Mouse (Mus musculus): ENCODE data around the gene Tapbpl. TPM values are rescaled to one million over a fixed set of nuclear protein-coding genes. Genes with fewer than 3 reads are reported as not detected.
"Not testable (repeated sequence)": the region's sequence is repeated elsewhere in the genome, so short reads cannot be mapped to it uniquely, and the experiment has no call there.

Tapbpl gene
- polyA plus RNA-seq (2015; fragmentation: Nextera tagmentation; extraction: Ambion mirVana): 3.9 and 8.2 TPM in 2 replicates

DNA sequence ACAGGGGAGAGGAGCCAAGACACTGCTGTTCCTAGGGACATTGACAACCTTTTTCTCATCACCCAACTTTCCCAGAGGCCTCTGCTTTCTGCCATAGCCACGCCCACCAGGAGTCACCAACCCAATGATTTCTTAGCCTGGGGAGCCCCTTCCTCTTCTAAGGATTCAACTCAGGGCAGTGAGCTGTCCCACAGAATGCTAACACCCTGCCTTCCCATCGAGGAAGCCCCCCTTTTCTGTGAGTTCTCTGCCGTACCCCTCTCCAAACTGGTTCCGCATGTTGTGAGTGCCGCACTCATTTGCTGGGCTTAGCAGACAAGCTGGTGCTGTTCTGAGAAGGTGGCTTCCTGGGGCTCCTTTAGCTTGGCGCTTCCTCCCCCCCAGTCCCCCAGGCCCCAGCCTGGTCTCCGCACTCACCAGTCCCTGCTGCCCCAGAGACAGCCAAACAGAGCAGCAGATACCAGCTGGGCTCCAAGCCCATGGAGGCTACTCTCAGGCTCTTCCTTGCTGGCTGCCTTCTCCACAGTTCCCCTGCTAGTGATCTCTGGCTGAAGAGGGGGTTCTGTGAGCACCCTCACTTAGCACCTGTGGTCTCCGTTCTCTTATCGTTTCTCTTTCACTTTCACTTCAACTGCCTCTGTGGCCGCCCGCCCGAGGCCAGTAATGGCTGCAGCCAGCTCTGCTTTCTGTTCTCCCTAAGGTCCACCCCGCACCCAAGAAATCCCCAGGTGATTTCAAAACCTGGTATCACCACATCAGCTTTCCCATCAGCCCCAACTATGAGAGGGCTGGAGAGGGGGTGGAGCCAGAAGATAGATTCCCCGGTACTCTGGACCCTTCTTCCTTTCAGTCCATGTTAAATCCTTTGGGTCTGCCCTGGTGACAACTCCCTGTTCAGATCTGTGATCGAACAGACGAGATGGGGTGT is at the start of gene Tapbpl:
TSS of gene Tapbpl (minus strand) at position 744 of the 928 bp plus-strand sequence.
- ATAC-seq (replicated peaks; ENCODE audit: insufficient number of reproducible peaks, insufficient read depth, low FRiP score, low read depth): peak; percentile 62
- under 1% methylated on average over 16 of the region's 16 CpGs for WGBS
- Histone ChIP-seq H3K36me3 (no peaks in the 10 kb centered on the region), H3K4me1 (replicated peaks) (peaks cover 34% of the 10 kb centered on the region), H3K9me3 (replicated peaks) (no peaks in the 10 kb centered on the region), H3K9ac (peak within 1 kb of the TSS; percentile 85), H3K4me2 (peak within 1 kb of the TSS; percentile 95), H3K4me3 (peak within 1 kb of the TSS; percentile 70), H3K27me3 (no peaks in the 10 kb centered on the region), H3K27ac (peak within 1 kb of the TSS; percentile 89)

DNA sequence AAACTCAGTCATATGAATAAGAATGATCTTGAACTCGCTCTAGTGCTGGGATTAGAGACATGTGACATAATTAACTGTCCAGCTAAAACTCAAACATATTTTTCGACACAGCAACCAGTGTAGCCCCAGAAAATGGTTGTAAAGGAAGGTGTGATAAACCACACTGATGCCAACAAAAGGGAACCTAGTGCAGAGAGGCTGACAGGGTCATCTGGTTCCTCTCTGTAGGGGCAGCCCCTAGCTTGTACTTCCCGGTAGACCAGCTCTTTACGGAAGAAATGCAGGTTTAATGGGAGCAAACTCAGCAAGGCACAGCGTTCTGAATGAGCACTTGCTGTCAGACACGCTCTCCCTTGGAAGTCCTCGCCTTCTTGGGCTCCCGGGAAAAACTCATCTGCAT is 48.1 kb upstream of the Tapbpl start:
- no peaks in the 10 kb centered on the region for H3K27me3 ChIP-seq
- H3K4me1 ChIP-seq (replicated peaks): no peaks in the 10 kb centered on the region
- no peaks in the 10 kb centered on the region for H3K9me3 ChIP-seq (replicated peaks)
- no peak overlapping the region for H3K4me2 ChIP-seq
- H3K4me3 ChIP-seq: no peak overlapping the region
- 50% methylated on average over 8 of the region's 8 CpGs for WGBS
- H3K36me3 ChIP-seq: no peaks in the 10 kb centered on the region
- no peak overlapping the region for H3K27ac ChIP-seq
- no peak overlapping the region for H3K9ac ChIP-seq
- ATAC-seq (replicated peaks; ENCODE audit: insufficient number of reproducible peaks, insufficient read depth, low FRiP score, low read depth): no peak

DNA sequence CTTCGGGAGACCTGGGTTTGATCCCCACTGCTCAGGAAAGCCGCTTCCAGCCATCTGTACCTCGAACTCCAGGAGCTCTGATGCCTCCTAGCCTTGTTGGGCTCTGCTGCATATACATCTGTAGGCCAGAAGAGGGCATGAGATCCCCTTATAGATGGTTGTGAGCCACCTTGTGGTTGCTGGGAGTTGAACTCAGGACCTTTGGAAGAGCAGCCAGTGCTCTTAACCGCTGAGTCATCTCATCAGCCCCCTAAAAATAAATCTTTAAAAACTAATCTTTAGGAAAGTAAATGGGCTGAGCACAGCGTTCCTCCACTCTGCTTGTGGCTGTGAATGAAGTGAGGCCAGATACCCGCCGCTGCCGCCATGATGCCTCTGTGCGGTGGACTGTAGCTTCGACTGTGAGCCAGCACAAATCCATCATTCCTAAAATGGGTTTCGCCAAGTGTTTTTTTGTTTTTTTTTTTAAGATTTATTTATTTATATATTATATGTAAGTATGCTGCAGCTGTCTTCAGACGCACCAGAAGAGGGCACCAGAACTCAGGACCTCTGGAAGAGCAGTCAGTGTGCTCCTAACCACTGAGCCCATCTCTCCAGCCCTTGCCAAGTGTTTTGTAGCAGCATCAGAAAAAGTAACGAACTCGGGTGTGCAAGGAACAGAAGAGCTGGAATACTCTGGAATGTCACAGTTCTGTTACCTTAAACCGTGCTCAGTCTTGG is 43.3 kb upstream of the Tapbpl start:
- no peak for ATAC-seq (replicated peaks; ENCODE audit: insufficient number of reproducible peaks, insufficient read depth, low FRiP score, low read depth)

DNA sequence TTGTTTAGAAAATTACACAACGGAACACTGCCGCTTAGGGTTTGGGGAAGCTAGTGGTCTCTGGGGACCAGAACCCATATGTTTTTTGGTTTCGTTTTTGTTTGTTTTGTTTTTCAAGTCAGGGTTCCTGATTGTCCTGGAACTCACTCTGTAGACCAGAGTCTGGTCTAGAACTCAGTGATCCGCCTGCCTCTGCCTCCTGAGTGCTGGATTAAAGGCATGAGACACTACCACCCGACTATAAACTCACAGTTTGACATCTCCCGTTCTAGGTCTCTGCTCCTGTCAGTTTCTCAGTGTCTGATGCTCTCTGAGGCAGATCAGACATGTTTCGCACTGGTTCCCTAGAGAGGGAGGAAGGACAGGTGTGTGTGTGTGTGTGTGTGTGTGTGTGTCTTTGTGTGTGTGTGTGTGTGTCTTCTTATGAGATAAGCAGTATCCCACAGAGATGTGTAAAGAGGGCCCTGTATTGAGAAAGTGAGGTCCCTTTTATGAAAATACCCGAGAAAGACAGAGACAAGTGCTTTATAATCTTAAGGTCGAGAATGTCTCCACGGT is 40.6 kb upstream of the Tapbpl start:
- Histone ChIP-seq H3K36me3 (no peaks in the 10 kb centered on the region), H3K4me1 (replicated peaks) (peaks cover 7% of the 10 kb centered on the region), H3K9me3 (replicated peaks) (no peaks in the 10 kb centered on the region), H3K27ac (no peak overlapping the region), H3K27me3 (no peaks in the 10 kb centered on the region), H3K4me2 (no peak overlapping the region), H3K9ac (no peak overlapping the region), H3K4me3 (no peak overlapping the region)
- 71% methylated on average over 10 of the region's 10 CpGs for WGBS
- ATAC-seq (replicated peaks; ENCODE audit: insufficient number of reproducible peaks, insufficient read depth, low FRiP score, low read depth): no peak

More for the DNA sequence above, 43.3 kb upstream of the Tapbpl start:
- H3K9me3 ChIP-seq (replicated peaks): no peaks in the 10 kb centered on the region
- H3K27me3 ChIP-seq: no peaks in the 10 kb centered on the region
- no peak overlapping the region for H3K27ac ChIP-seq
- peaks cover 7% of the 10 kb centered on the region for H3K4me1 ChIP-seq (replicated peaks)
- no peak overlapping the region for H3K9ac ChIP-seq
- no peak overlapping the region for H3K4me3 ChIP-seq
- H3K4me2 ChIP-seq: no peak overlapping the region
- no peaks in the 10 kb centered on the region for H3K36me3 ChIP-seq
- 54% methylated on average over 15 of the region's 15 CpGs for WGBS

DNA sequence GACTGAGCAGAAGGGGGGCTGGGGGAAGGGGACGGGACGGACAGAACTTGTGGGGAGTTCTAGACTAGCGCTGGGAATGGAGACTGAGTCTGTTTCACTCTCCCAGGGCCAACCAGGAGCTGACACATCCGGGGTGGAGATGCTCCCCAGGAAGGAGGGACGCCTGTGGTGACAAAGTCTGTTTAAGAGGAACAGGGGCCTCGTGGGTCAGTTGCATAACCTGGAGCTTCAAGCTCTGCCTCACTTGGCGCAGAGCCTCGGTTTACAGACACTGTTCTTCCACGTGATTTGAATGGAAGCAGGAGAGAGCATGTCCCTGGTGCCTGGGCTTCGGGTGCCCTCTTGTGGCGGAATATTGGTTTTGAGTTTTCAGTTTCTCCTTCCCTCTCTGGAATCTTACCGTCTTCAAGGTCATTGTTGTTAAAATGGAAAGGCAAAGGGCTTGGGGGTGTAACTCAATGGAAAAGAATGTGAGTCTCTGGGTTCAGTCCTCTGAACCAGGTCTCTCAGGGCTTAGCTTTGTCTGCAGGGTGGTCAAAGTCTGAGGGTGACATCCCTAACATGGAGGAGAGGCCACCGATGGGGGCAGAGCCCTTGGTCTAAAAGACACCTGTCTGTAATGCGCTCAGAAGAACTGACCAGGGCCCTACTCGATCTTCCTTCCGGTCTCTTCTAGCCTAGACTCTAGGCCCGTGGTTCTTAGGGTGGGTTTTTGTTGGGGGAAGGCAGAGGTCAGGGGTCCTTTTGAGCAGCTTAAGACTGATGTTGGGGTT is 40.0 kb upstream of the Tapbpl start:
- H3K4me3 ChIP-seq: 0 out of 2 replicates have a peak overlapping the region, but pooled peaks have one; percentile 14

DNA sequence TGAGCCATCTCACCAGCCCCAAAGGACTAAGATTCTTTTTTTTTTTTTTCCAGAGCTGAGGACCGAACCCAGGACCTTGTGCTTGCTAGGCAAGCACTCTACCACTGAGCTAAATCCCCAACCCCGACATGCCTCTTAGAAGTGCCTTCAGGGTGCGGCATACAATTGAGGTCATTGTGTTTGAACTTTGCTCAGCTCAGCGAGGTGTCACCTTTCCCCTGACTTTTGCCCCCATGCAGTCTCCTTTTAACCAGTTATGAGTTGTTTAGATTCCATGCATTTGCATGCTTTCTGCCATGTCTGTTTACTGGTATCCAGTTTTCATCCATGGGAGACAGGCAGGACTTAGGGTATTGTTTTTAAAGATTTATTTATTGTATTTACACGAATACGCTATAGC is 37.1 kb upstream of the Tapbpl start:
- H3K4me2 ChIP-seq: no peak overlapping the region
- WGBS: 49% methylated on average over 6 of the region's 6 CpGs
- H3K9ac ChIP-seq: no peak overlapping the region
- no peaks in the 10 kb centered on the region for H3K9me3 ChIP-seq (replicated peaks)
- H3K27ac ChIP-seq: no peak overlapping the region
- no peak overlapping the region for H3K4me3 ChIP-seq
- no peaks in the 10 kb centered on the region for H3K36me3 ChIP-seq
- H3K4me1 ChIP-seq (replicated peaks): peaks cover 7% of the 10 kb centered on the region
- no peaks in the 10 kb centered on the region for H3K27me3 ChIP-seq
- ATAC-seq (replicated peaks; ENCODE audit: insufficient number of reproducible peaks, insufficient read depth, low FRiP score, low read depth): no peak

More for the DNA sequence above, 40.0 kb upstream of the Tapbpl start:
- H3K36me3 ChIP-seq: no peaks in the 10 kb centered on the region
- H3K4me1 ChIP-seq (replicated peaks): peaks cover 7% of the 10 kb centered on the region
- peak overlapping the region; percentile 52 for H3K4me2 ChIP-seq
- peak overlapping the region; percentile 42; the same call in 1 of the 2 replicates for H3K9ac ChIP-seq
- no peaks in the 10 kb centered on the region for H3K27me3 ChIP-seq
- ATAC-seq (replicated peaks; ENCODE audit: insufficient number of reproducible peaks, insufficient read depth, low FRiP score, low read depth): peak; percentile 88
- WGBS: 14% methylated on average over 17 of the region's 17 CpGs
- H3K27ac ChIP-seq: peak overlapping the region; percentile 36; the same call in 1 of the 2 replicates
- no peaks in the 10 kb centered on the region for H3K9me3 ChIP-seq (replicated peaks)

DNA sequence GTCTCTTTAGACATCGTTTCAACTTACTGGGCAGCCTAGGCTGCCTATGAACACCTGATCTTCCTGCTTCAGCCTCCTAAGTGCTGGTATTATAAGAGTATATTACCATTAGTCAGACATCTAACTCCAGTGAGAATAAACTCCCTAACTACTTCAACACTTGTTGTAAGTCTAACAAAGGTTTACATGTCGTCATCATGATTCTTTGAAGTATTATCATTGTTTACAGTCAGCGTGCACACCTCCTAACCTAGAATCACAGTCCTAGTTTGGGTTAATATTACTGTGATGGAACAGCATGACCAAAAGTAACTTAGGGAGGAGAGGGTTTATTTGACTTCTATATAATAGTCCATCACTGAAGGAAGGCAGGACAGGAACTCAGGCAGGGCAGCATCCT is 35.8 kb upstream of the Tapbpl start:
- H3K27ac ChIP-seq: no peak overlapping the region
- 83% methylated on average over 3 of the region's 3 CpGs for WGBS
- no peaks in the 10 kb centered on the region for H3K9me3 ChIP-seq (replicated peaks)
- H3K27me3 ChIP-seq: no peaks in the 10 kb centered on the region
- ATAC-seq (replicated peaks; ENCODE audit: insufficient number of reproducible peaks, insufficient read depth, low FRiP score, low read depth): no peak
- no peak overlapping the region for H3K4me2 ChIP-seq
- no peak overlapping the region for H3K9ac ChIP-seq
- no peaks in the 10 kb centered on the region for H3K36me3 ChIP-seq
- H3K4me3 ChIP-seq: no peak overlapping the region
- H3K4me1 ChIP-seq (replicated peaks): peaks cover 7% of the 10 kb centered on the region

DNA sequence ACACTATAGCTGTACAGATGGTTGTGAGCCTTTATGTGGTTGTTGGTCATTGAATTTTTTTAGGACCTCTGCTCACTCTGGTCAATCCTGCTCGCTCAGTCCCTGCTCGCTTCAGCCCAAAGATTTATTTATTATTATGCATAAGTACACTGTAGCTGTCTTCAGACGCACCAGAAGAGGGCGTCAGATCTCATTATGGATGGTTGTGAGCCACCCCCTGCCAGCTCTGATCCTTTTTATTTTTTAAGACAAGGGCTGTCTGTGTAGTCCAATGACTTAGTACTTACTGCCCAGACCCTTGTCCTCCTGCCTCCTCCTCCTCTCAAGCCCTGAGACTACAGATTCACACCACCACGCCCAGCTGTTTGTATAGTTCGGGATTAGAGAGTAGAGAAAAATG is 34.9 kb upstream of the Tapbpl start:
- not testable (repeated sequence) for H3K4me3 ChIP-seq; H3K27me3 ChIP-seq; ATAC-seq (replicated peaks; ENCODE audit: insufficient number of reproducible peaks, insufficient read depth, low FRiP score, low read depth); H3K9me3 ChIP-seq (replicated peaks); H3K4me2 ChIP-seq; H3K27ac ChIP-seq; H3K36me3 ChIP-seq; H3K9ac ChIP-seq; H3K4me1 ChIP-seq (replicated peaks)
- 65% methylated on average over 6 of the region's 6 CpGs for WGBS

DNA sequence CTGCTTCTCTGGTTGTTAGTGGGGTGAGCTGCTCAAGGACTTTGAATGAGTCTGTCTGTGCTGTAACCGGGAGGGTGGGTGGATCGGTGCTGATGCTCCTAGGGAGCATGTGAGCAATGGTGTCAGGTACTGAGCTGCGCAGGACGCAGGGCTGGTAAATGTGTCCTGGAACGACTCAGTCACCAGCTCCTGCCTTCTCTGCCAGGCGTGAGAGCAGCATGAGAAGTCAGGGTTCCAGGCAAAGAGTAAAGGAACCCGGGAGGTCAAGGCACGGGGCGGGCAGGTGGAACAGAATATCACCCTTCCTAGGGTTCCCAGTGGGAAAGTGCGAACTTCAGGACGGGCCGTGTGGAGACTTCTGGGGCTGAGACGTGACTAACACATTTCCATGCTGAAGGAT is 34.4 kb upstream of the Tapbpl start:
- WGBS: 58% methylated on average over 13 of the region's 13 CpGs
- H3K9me3 ChIP-seq (replicated peaks): no peaks in the 10 kb centered on the region
- ATAC-seq (replicated peaks; ENCODE audit: insufficient number of reproducible peaks, insufficient read depth, low FRiP score, low read depth): no peak

DNA sequence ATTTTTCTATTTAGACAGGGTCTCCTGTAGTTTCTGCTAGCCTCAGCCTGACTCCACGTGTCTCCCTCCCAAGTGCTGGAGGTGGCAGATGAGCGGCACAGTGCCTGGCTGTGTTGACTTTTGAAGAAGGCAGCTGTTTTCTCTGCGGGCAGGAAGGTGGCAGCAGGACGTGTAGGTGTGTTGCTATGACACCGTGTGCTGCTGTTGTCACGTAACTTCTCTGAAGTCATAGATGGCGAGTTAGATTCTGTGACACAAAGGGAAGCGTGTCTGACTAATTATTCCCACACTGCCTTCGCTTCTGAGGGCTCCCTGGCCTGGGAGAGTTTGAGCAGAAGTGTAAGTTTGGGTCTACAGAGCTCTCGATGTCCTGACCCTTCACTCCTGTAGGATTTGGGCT is 33.6 kb upstream of the Tapbpl start:
- H3K27me3 ChIP-seq: no peaks in the 10 kb centered on the region
- H3K4me1 ChIP-seq (replicated peaks): no peaks in the 10 kb centered on the region
- H3K27ac ChIP-seq: no peak overlapping the region
- 47% methylated on average over 10 of the region's 10 CpGs for WGBS
- no peak overlapping the region for H3K9ac ChIP-seq
- no peaks in the 10 kb centered on the region for H3K36me3 ChIP-seq
- H3K4me3 ChIP-seq: no peak overlapping the region
- no peaks in the 10 kb centered on the region for H3K9me3 ChIP-seq (replicated peaks)
- ATAC-seq (replicated peaks; ENCODE audit: insufficient number of reproducible peaks, insufficient read depth, low FRiP score, low read depth): no peak
- H3K4me2 ChIP-seq: no peak overlapping the region

More for the DNA sequence above, 34.4 kb upstream of the Tapbpl start:
- Histone ChIP-seq H3K9ac (no peak overlapping the region), H3K4me3 (no peak overlapping the region), H3K4me1 (replicated peaks) (no peaks in the 10 kb centered on the region), H3K4me2 (no peak overlapping the region), H3K36me3 (no peaks in the 10 kb centered on the region), H3K27ac (no peak overlapping the region), H3K27me3 (no peaks in the 10 kb centered on the region)

DNA sequence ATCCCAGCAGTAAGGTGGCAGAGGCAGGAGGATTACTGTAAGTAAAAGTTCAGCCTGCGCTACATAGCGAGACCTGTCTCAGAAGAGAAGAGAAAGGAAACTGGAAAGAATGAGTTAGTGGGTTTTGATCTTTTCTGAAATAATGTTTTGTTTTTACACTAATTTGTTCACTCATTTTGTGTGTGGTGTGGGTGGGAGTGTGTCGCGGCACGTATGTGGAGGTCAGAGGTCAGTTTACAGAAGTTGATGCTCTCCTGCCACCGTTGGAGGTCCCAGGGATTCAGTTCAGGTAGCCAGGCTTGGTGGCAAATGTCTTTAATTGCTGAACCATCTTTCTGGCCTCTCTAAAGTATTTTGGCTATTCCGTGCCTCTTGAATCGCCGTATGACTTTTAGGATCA is 32.6 kb upstream of the Tapbpl start:
- Histone ChIP-seq H3K9ac (no peak overlapping the region), H3K4me1 (replicated peaks) (no peaks in the 10 kb centered on the region), H3K4me2 (no peak overlapping the region), H3K4me3 (no peak overlapping the region), H3K27me3 (no peaks in the 10 kb centered on the region), H3K36me3 (no peaks in the 10 kb centered on the region), H3K9me3 (replicated peaks) (no peaks in the 10 kb centered on the region), H3K27ac (no peak overlapping the region)
- 89% methylated on average over 9 of the region's 9 CpGs for WGBS
- no peak for ATAC-seq (replicated peaks; ENCODE audit: insufficient number of reproducible peaks, insufficient read depth, low FRiP score, low read depth)
